In the genomic region with DNA sequence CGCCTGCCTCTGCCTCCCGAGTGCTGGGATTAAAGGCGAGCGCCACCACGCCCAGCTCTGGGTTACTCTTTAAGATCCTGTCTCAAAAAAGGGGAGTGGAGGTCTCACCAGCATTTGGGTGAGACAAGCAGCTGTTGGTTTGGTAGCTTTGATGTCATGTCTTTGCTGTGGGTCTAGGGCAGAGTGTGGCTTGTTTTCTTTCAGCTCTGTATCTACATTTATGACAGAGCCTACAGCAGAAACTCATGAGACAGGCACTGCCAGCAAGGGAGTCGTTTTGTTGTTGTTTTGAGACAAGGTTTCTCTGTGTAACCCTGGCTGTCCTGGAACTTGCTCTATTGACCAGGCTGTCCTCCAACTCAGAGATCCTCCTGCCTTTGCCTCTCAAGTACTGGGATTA, we compare ENCODE assay signal across 26 mouse cellular contexts. TPM values are rescaled to one million over a fixed set of nuclear protein-coding genes. Genes with fewer than 3 reads are reported as not detected.
DNase-seq lines count a peak whose midpoint lies in the region; ATAC-seq lines count a peak whose summit lies in the region.
"Had no signal": no experiment of that assay in that cellular context is flagged by ENCODE, and none has a peak within 500 bp of the region (broad histone marks: within the 10 kb centered on the region; RNA-seq: fewer than 3 reads in every experiment).

No protein-coding gene starts in this region.

- H3K27ac ChIP-seq in liver, embryonic 15.5 days (replicated peaks), result no peak overlapping the region; the same call in 1 of the 2 replicates
- H3K27ac ChIP-seq: embryonic facial prominence, embryonic 10.5 days; forebrain, embryonic 13.5 days; gastrocnemius, adult 2 months; heart, embryonic 10.5 days; hindbrain, embryonic 13.5 days had no signal

- H3K27me3 ChIP-seq in liver, embryonic 15.5 days, result no peaks in the 10 kb centered on the region
- H3K27me3 ChIP-seq: forebrain, embryonic 13.5 days; hindbrain, embryonic 13.5 days had no signal

- H3K4me2 ChIP-seq in liver, embryonic 15.5 days, result 0 out of 2 replicates have a peak overlapping the region, but pooled peaks have one; percentile 10
- H3K4me2 ChIP-seq: forebrain, embryonic 13.5 days had no signal

- WGBS in liver, embryonic 15.5 days (ENCODE audit: insufficient replicate concordance), result 81% methylated on average over 6 of the region's 6 CpGs

- H3K9ac ChIP-seq in liver, embryonic 15.5 days, result no peak overlapping the region
- H3K9ac ChIP-seq: forebrain, embryonic 13.5 days; forebrain, postnatal 0 days; hindbrain, embryonic 13.5 days had no signal

- peaks cover 28% of the 10 kb centered on the region for H3K36me3 ChIP-seq in liver, embryonic 15.5 days (replicated peaks)

- H3K4me1 ChIP-seq in liver, embryonic 15.5 days (replicated peaks), result peaks cover 62% of the 10 kb centered on the region

- no peak overlapping the region for H3K4me3 ChIP-seq in liver, embryonic 15.5 days (replicated peaks)
- H3K4me3 ChIP-seq: forebrain, embryonic 13.5 days; gastrocnemius, adult 2 months; heart, embryonic 10.5 days; hindbrain, embryonic 13.5 days had no signal

- H3K9me3 ChIP-seq in liver, embryonic 15.5 days (replicated peaks), result no peaks in the 10 kb centered on the region
- H3K9me3 ChIP-seq: embryonic facial prominence, embryonic 10.5 days; forebrain, embryonic 13.5 days; heart, embryonic 10.5 days; hindbrain, embryonic 13.5 days had no signal

- ATAC-seq in liver, embryonic 15.5 days (ENCODE audit: insufficient read depth), result no peak
- no peak for ATAC-seq in megakaryocyte, adult 5-6 weeks (ENCODE audit: poor library complexity, severe bottlenecking)
- ATAC-seq: forebrain, embryonic 13.5 days; forebrain, postnatal 0 days had no signal

- DNase-seq in heart, adult 11 months, result peak; percentile 37
- no peak for DNase-seq in heart, postnatal 4 days
- DNase-seq in thymus, postnatal 0 days (ENCODE audit: low spot score), result peak; percentile 57
- DNase-seq in thymus, postnatal 4 days, result no peak
- DNase-seq in frontal cortex, postnatal 10 days (ENCODE audit: low spot score in 2 of 2), result no peak
- DNase-seq: adrenal gland, adult 2 months; adrenal gland, postnatal 25 days; B cell, adult 2 months; cerebellum, adult 18-20 months; cerebellum, adult 9-11 months; cerebellum, postnatal 36 days; forebrain, postnatal 0 days; gastrocnemius, adult 2 months; gastrocnemius, postnatal 25 days; heart, adult 18-20 months; heart, postnatal 10 days had no signal

RNA-seq across cellular contexts. Expression of gene Slc35e2, which starts 2.6 kb away (rescaled TPM):
- 10 to 100 TPM; 15.6 to 16.5 TPM for total RNA-seq in heart, postnatal 4 days (2021)
- polyA plus RNA-seq in thymus, postnatal 0 days (2015; fragmentation: Nextera tagmentation; extraction: Ambion mirVana), result 6.3 and 7.5 TPM in 2 replicates
- polyA plus RNA-seq in liver, embryonic 15.5 days (2015; fragmentation: Nextera tagmentation; extraction: Ambion mirVana), result 5.4 and 5.9 TPM in 2 replicates
- 10.1 and 18.8 TPM in 2 replicates for total RNA-seq in megakaryocyte, adult 5-6 weeks (2015)
- total RNA-seq in megakaryocyte, adult 5-6 weeks (2017), result 8.7 and 12.8 TPM in 2 replicates

RNA-seq across cellular contexts. Expression of gene Cdk11b, which starts 20.9 kb away (rescaled TPM):
- 10 to 100 TPM; 30.1 to 32.3 TPM for total RNA-seq in heart, postnatal 4 days (2021)
- polyA plus RNA-seq in thymus, postnatal 0 days (2015; fragmentation: Nextera tagmentation; extraction: Ambion mirVana), result 65.7 and 76.3 TPM in 2 replicates
- polyA plus RNA-seq in liver, embryonic 15.5 days (2015; fragmentation: Nextera tagmentation; extraction: Ambion mirVana), result 18.6 and 19.9 TPM in 2 replicates
- total RNA-seq in megakaryocyte, adult 5-6 weeks (2015), result 43.2 and 57.8 TPM in 2 replicates
- 48.1 and 81.5 TPM in 2 replicates for total RNA-seq in megakaryocyte, adult 5-6 weeks (2017)

RNA-seq across cellular contexts. Expression of gene Gm10563, which starts 41.4 kb away (rescaled TPM):
- not detected for total RNA-seq in heart, postnatal 4 days (2021)
- polyA plus RNA-seq in thymus, postnatal 0 days (2015; fragmentation: Nextera tagmentation; extraction: Ambion mirVana), result not detected in 2 replicates
- polyA plus RNA-seq in liver, embryonic 15.5 days (2015; fragmentation: Nextera tagmentation; extraction: Ambion mirVana), result not detected in 2 replicates
- not detected in 2 replicates for total RNA-seq in megakaryocyte, adult 5-6 weeks (2015)
- total RNA-seq in megakaryocyte, adult 5-6 weeks (2017), result not detected in 2 replicates
- total RNA-seq: adrenal gland, adult 2 months; adrenal gland, postnatal 25 days; forebrain, postnatal 0 days; gastrocnemius, adult 2 months; gastrocnemius, postnatal 25 days; heart, adult 18-20 months; heart, postnatal 10 days; hematopoietic stem cell, adult 5-6 weeks; MEL had no signal
- polyA plus RNA-seq: adrenal gland, adult 2 months; embryonic facial prominence, embryonic 10.5 days; embryonic facial prominence, embryonic 14.5 days; forebrain, embryonic 13.5 days; forebrain, postnatal 0 days; heart, embryonic 10.5 days; heart, embryonic 14.5 days; hindbrain, embryonic 13.5 days had no signal

RNA-seq across cellular contexts. Expression of gene Nadk, which starts 41.6 kb away (rescaled TPM):
- total RNA-seq in heart, postnatal 4 days (2021), result 10 to 100 TPM; 33.6 to 36.3 TPM
- polyA plus RNA-seq in thymus, postnatal 0 days (2015; fragmentation: Nextera tagmentation; extraction: Ambion mirVana), result 85.1 and 92.5 TPM in 2 replicates
- 46.9 and 51.4 TPM in 2 replicates for polyA plus RNA-seq in liver, embryonic 15.5 days (2015; fragmentation: Nextera tagmentation; extraction: Ambion mirVana)
- 205 and 220 TPM in 2 replicates for total RNA-seq in megakaryocyte, adult 5-6 weeks (2015)
- total RNA-seq in megakaryocyte, adult 5-6 weeks (2017), result 180 and 208 TPM in 2 replicates

RNA-seq across cellular contexts. Expression of gene Mmp23, which starts 49.4 kb away (rescaled TPM):
- total RNA-seq in heart, postnatal 4 days (2021), result 10 to 100 TPM; 32.3 to 33.1 TPM
- 7.5 and 8.3 TPM in 2 replicates for polyA plus RNA-seq in thymus, postnatal 0 days (2015; fragmentation: Nextera tagmentation; extraction: Ambion mirVana)
- 4.9 TPM in 2 replicates for polyA plus RNA-seq in liver, embryonic 15.5 days (2015; fragmentation: Nextera tagmentation; extraction: Ambion mirVana)
- total RNA-seq in megakaryocyte, adult 5-6 weeks (2015), result 0.18 and 0.20 TPM in 2 replicates
- total RNA-seq in megakaryocyte, adult 5-6 weeks (2017), result 0.22 and 0.94 TPM in 2 replicates
- total RNA-seq: hematopoietic stem cell, adult 5-6 weeks had no signal

Comparison
In these comparisons a context has a peak if more than half of its experiments do, and no peak if none do; other contexts are left out.
1. DNase-seq: peak in heart, adult 11 months (single experiment) and thymus, postnatal 0 days (single experiment); none in heart, postnatal 4 days (single experiment), thymus, postnatal 4 days (single experiment) and frontal cortex, postnatal 10 days (0 of 2).